Comparison of ENCODE assay signal across 8 mouse cellular contexts in the genomic region with DNA sequence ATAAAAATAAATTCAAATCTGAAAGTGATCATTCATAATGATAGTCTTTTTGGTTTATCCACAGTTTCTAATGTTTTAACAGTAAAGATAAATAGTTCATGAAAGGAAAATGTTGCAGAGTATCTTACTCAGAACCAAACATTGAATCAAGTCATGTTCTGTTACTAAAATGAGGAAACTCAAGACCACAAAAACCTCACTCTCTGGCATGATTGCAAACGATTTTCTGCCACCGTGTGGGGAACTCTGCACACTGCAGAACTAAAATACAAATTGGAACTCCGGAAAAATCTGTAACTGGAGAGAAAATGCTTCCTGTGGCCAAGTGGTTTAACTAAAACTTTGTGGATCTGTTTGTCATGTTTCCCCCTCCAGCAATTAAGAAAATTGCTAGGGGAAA. TPM values are rescaled to one million over a fixed set of nuclear protein-coding genes. Genes with fewer than 3 reads are reported as not detected.
DNase-seq lines count a peak whose midpoint lies in the region; ATAC-seq and TF ChIP-seq lines count a peak whose summit lies in the region.

No protein-coding gene starts in this region.

- no peak for ATAC-seq in heart, embryonic 12.5 days (ENCODE audit: insufficient number of reproducible peaks, low FRiP score)
- peak; percentile 54 for ATAC-seq in granulocyte monocyte progenitor cell, adult 5-6 weeks (replicated peaks; ENCODE audit: poor library complexity, severe bottlenecking)
- no peak for ATAC-seq in midbrain, postnatal 0 days (ENCODE audit: low FRiP score)

- peak; percentile 69 to 86 for DNase-seq in heart, adult 18-20 months
- peak; percentile 59 for DNase-seq in ES-CJ7 (ENCODE audit: low read depth, low spot score)
- DNase-seq in cerebellum, adult 9-11 months = peak; percentile 24
- peak; percentile 77 to 78 for DNase-seq in layer of hippocampus, postnatal 10 days (ENCODE audit: low spot score in 2 of 2)
- DNase-seq in midbrain, postnatal 0 days (ENCODE audit: low spot score) = peak; percentile 78
- peak; percentile 21 to 32 for DNase-seq in thymus, adult 18-20 months

- H3K4me3 ChIP-seq in heart, embryonic 12.5 days = no peak overlapping the region
- no peak overlapping the region for H3K4me3 ChIP-seq in midbrain, postnatal 0 days (ENCODE audit: low read depth, low read length)

- H3K9me3 ChIP-seq in heart, embryonic 12.5 days (replicated peaks) = no peaks in the 10 kb centered on the region
- no peaks in the 10 kb centered on the region for H3K9me3 ChIP-seq in midbrain, postnatal 0 days (ENCODE audit: low read length)

- no peak overlapping the region for H3K4me2 ChIP-seq in heart, embryonic 12.5 days
- no peak overlapping the region for H3K4me2 ChIP-seq in midbrain, postnatal 0 days (ENCODE audit: low read depth, low read length, poor library complexity, severe bottlenecking)

- no peak overlapping the region for H3K9ac ChIP-seq in heart, embryonic 12.5 days
- no peak overlapping the region for H3K9ac ChIP-seq in midbrain, postnatal 0 days (replicated peaks; ENCODE audit: low read length, poor library complexity, severe bottlenecking)

- under 1% methylated on average over 3 of the region's 3 CpGs for WGBS in heart, embryonic 12.5 days
- under 1% methylated on average over 3 of the region's 3 CpGs for WGBS in midbrain, postnatal 0 days

- no peaks in the 10 kb centered on the region for H3K27me3 ChIP-seq in heart, embryonic 12.5 days (replicated peaks)
- no peaks in the 10 kb centered on the region for H3K27me3 ChIP-seq in midbrain, postnatal 0 days (ENCODE audit: insufficient read depth, low read length)

- peak; percentile 89 for TF ChIP-seq CTCF in midbrain, postnatal 0 days (IDR thresholded peaks at IDR 0.05)

- no peak overlapping the region for H3K27ac ChIP-seq in heart, embryonic 12.5 days (ENCODE audit: poor library complexity, severe bottlenecking)
- no peak overlapping the region for H3K27ac ChIP-seq in midbrain, postnatal 0 days (ENCODE audit: low read depth, low read length)

- peaks cover 7% of the 10 kb centered on the region; the same call in 1 of the 2 replicates for H3K36me3 ChIP-seq in heart, embryonic 12.5 days
- H3K36me3 ChIP-seq in midbrain, postnatal 0 days (ENCODE audit: insufficient read depth, low read length) = no peaks in the 10 kb centered on the region; the same call in 1 of the 2 replicates

- H3K4me1 ChIP-seq in heart, embryonic 12.5 days (replicated peaks) = peaks cover 25% of the 10 kb centered on the region
- peaks cover 5% of the 10 kb centered on the region for H3K4me1 ChIP-seq in midbrain, postnatal 0 days (ENCODE audit: insufficient read depth, low read length)

RNA-seq across cellular contexts. Expression of a gene that starts 1.7 kb away (rescaled TPM):
- 100 to 1,000 TPM; 101 to 103 TPM for total RNA-seq in heart, adult 18-20 months (2021)
- 119 and 127 TPM in 2 replicates for polyA plus RNA-seq in heart, embryonic 12.5 days (2016; fragmentation: Nextera tagmentation; extraction: Ambion mirVana)
- total RNA-seq in granulocyte monocyte progenitor cell, adult 5-6 weeks (2014; fragmentation: Nextera tagmentation) = 92.4 and 110 TPM in 2 replicates
- 108 and 140 TPM in 2 replicates for total RNA-seq in granulocyte monocyte progenitor cell, adult 5-6 weeks (2017)
- 10 to 100 TPM; 39.5 to 47.6 TPM for total RNA-seq in layer of hippocampus, postnatal 10 days (2021)
- 41.5 and 63.6 TPM in 2 replicates for total RNA-seq in midbrain, postnatal 0 days (2014; rRNA removed)
- 45.9 and 48.0 TPM in 2 replicates for polyA plus RNA-seq in midbrain, postnatal 0 days (2015; fragmentation: Nextera tagmentation; extraction: Ambion mirVana)

RNA-seq across cellular contexts. Expression of a gene that starts 24.8 kb away (rescaled TPM):
- 10 to 100 TPM; 50.2 to 56.3 TPM for total RNA-seq in heart, adult 18-20 months (2021)
- polyA plus RNA-seq in heart, embryonic 12.5 days (2016; fragmentation: Nextera tagmentation; extraction: Ambion mirVana) = 148 TPM in 2 replicates
- 92.2 and 108 TPM in 2 replicates for total RNA-seq in granulocyte monocyte progenitor cell, adult 5-6 weeks (2014; fragmentation: Nextera tagmentation)
- 102 and 108 TPM in 2 replicates for total RNA-seq in granulocyte monocyte progenitor cell, adult 5-6 weeks (2017)
- 10 to 100 TPM; 71.6 to 73.5 TPM for total RNA-seq in layer of hippocampus, postnatal 10 days (2021)
- 104 and 116 TPM in 2 replicates for total RNA-seq in midbrain, postnatal 0 days (2014; rRNA removed)
- 213 and 236 TPM in 2 replicates for polyA plus RNA-seq in midbrain, postnatal 0 days (2015; fragmentation: Nextera tagmentation; extraction: Ambion mirVana)

RNA-seq across cellular contexts. Expression of a gene that starts 50.3 kb away (rescaled TPM):
- not detected for total RNA-seq in heart, adult 18-20 months (2021)
- polyA plus RNA-seq in heart, embryonic 12.5 days (2016; fragmentation: Nextera tagmentation; extraction: Ambion mirVana) = not detected in 2 replicates
- not detected in 2 replicates for total RNA-seq in granulocyte monocyte progenitor cell, adult 5-6 weeks (2014; fragmentation: Nextera tagmentation)
- total RNA-seq in granulocyte monocyte progenitor cell, adult 5-6 weeks (2017) = not detected in 2 replicates
- total RNA-seq in layer of hippocampus, postnatal 10 days (2021) = not detected
- total RNA-seq in midbrain, postnatal 0 days (2014; rRNA removed) = 0.22 TPM in 1 of 2 replicates, not detected in the other
- polyA plus RNA-seq in midbrain, postnatal 0 days (2015; fragmentation: Nextera tagmentation; extraction: Ambion mirVana) = 0.04 TPM in 1 of 2 replicates, not detected in the other

Comparison
In these comparisons a context has a peak if more than half of its experiments do, and no peak if none do; other contexts are left out.
1. DNase-seq: peak in every context shown above with its lines; median percentile 78 in midbrain, postnatal 0 days; 78 in heart, adult 18-20 months; 78 in layer of hippocampus, postnatal 10 days; 59 in ES-CJ7; 26 in thymus, adult 18-20 months; 24 in cerebellum, adult 9-11 months.